Mouse (Mus musculus) gastrocnemius, adult 18-20 months (tissue): Measurements from ENCODE around the gene Tmem52. TPM values are rescaled to one million over a fixed set of nuclear protein-coding genes. Genes with fewer than 3 reads are reported as not detected.
"Not testable (repeated sequence)": the region's sequence is repeated elsewhere in the genome, so short reads cannot be mapped to it uniquely, and the experiment has no call there.

Experiments used
- DNase-seq: peaks from one replicate; pipeline ENCODE4 v3.0.0; 2021; ENCODE audit warnings: low spot score
- long read RNA-seq, 2 experiments: library from polyadenylated mRNA; stranded (forward); transcript quantifications; one replicate each; pipeline ENCODE4 v2.0.0; 2021
- total RNA-seq, 2 experiments: library from RNA; stranded (reverse); gene quantifications; 2 replicates each; pipeline ENCODE4 v1.2.3; 2021

Gene Tmem52
- total RNA-seq: 100 to 1,000 TPM; 138 to 243 TPM
- long read RNA-seq, experiment 1, transcript Tmem52-202 (4 exons, 622 nt): minor isoform, 67 of 217 reads
- long read RNA-seq, experiment 1, transcript Tmem52-205 (5 exons, 968 nt): minor isoform, 15 of 217 reads
- long read RNA-seq, experiment 1, transcript Tmem52-203 (4 exons, 940 nt): minor isoform, 40 of 217 reads
- long read RNA-seq, experiment 1, transcript Tmem52-201 (5 exons, 932 nt): major isoform, 71 of 217 reads
- long read RNA-seq, experiment 1, partial matches to known transcripts: 17 of 217 reads
- long read RNA-seq, experiment 1, other reads (novel, unspliced or antisense): 7 of 217 reads
- long read RNA-seq, experiment 2, transcript Tmem52-203 (4 exons, 940 nt): minor isoform, 54 of 323 reads
- long read RNA-seq, experiment 2, transcript Tmem52-201 (5 exons, 932 nt): major isoform, 106 of 323 reads
- long read RNA-seq, experiment 2, transcript Tmem52-205 (5 exons, 968 nt): minor isoform, 28 of 323 reads
- long read RNA-seq, experiment 2, transcript Tmem52-202 (4 exons, 622 nt): minor isoform, 94 of 323 reads
- long read RNA-seq, experiment 2, partial matches to known transcripts: 30 of 323 reads
- long read RNA-seq, experiment 2, other reads (novel, unspliced or antisense): 11 of 323 reads

DNA sequence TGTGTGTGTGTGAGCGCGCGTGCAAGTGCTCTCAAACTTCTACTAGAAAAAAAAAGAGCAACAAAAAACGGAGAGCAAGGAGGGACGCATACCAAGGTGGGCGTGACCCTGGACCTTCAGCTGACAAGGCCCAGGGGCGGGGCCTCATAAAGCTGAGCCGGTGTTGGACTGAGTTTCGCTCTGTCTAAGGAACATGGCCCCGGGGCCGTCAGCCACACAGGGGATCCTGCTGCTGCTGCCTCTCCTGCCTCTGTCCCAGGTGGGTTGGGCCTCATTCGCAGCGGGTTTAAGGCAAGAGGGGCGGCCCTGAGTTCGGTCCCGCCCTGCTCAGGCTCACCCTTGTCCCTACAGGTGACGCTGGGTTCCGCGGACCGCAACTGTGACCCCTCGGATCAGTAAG is at the start of gene Tmem52:
Gene Tmem52 (plus strand): TSS at position 163 of the 400 bp plus-strand sequence.
- DNase-seq: peak; percentile 81

DNA sequence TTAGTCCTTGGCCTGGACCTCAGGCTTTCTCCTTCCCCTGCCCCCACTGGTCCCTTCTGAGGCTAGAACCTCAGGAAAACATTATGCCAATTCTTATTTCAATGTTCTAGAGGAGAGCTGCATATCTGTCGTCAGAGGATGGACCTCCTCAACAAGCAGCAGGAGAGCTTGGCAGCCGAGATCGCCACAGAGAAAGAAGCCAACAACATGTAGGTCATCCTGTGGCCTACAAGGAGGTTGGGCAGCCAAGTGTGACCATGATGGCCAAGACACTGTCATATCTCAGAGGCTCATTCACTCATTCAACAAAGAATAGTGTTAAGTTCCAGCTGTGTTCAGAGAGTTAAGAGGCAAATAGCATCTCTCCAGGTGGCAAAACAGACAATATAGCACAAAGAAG is 48.8 kb upstream of the Tmem52 start:
- DNase-seq: no peak

DNA sequence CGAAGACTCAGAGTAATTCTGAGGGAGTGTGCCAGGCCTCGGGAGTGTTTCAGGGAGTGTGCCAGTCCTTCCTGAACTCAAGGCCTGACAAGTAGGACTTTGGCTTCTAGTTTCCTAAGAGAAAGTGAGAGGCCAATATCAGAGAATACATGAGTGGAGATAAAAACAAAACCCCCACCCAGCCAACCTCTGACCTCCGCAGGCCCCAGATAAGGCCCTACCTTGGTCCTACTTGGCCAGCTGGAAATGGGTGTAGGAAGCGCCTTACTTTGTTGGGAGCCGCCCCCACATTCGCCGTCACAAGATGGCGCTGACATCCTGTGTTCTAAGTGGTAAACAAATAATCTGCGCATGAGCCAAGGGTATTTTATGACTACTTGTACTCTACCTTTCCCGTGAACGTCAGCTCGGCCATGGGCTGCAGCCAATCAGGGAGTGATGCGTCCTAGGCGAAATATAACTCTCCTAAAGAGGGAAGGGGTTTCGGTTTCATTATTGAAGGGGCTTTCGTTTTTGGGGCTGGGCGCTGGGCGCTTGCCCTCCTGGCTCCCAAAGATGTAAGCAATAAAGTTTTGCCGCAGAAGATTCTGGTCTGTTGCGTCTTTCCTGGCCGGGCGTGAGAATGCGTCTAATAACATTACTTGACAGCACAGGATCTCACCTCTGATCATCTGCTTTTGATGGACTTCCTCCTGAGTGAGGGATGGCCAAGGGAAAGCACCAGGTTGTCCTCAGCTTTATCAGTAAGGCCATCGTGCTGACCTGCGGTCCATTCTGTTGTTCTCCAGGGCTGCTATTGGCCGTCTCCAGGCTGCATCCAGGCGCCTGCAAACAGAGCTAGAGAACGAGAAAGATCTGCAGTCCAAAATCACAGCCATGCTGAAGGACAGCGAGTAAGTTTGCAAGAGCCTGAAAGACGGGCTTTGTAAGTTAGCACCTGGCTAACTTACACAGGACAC is 47.2 kb upstream of the Tmem52 start:
- not testable (repeated sequence) for DNase-seq

DNA sequence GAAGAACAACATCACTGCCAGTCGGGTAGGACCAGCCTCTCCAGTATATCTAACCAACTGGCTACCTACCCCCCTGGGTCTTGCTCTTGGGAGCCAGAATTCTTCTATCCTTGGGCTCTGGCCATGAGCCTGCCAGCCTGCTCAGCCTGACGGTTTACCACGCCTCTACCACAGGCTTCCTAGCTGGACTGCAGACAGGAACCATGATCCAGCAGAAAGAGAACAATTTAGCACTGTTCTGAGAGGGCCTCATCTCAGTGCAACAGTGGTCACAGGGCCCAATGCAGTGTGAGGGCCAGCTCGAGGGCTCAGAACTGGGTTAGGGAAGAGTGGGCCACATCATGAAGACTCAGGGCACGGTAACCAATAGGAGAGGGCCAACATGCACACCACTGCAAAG is 44.9 kb upstream of the Tmem52 start:
- no peak for DNase-seq

DNA sequence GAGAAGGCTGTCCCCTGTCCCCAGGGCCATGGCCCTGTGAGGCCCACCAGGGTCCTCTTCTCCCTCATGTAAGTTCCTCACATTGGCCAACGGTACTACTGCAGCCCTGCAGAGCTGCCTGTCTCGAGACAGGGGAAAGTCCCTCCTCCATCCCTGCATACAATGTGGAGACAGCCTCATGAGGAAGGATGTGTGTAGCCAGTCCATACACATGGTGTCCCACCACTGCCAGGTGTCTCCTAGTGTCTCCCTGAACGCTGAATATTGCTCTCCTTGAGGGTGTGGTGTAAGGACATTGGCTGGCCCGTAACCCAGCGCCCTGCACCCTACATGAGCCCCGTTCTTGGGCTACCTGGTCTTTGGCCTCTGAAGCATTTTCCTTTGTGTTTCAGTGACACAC is 42.6 kb upstream of the Tmem52 start:
- no peak for DNase-seq

DNA sequence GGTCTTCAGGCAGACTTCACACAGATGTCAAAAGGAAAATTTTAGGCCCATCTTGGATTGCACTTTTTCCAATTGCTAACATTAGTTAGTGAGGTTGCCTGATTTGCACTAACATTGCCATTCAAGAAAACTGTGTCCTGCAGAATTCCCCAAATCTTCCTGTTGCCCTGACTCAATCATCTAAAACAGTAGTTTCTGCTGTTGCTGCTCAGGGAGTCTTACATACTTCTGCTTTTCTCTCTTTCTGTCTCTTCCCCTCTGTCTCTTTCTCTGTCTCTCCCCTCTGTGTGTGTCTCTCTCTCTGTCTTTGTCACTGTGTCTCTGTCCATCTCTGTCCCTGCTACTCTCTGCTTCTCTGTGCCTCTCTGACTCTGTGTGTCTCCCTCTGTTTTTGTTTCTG is 40.5 kb upstream of the Tmem52 start:
- no peak for DNase-seq

DNA sequence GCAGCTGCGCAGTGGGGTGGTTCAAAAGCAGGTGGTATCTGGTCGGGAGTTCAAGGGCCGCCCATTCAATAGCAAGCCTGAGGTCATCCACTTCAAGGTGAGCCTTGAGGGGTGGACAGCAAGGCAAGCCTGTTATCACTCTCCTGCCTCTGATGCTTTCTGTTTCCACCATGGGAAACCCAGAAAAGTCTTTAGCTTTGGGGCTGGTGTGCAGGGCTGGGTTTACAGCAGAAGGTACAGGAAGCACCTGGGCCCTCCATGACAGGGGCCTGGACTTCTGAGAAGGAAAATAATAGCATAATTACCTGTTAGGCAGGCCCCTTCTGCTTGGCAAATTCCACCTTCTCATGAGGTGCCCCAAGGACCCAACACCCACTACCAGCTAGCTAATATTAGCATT is 39.7 kb upstream of the Tmem52 start:
- no peak for DNase-seq

DNA sequence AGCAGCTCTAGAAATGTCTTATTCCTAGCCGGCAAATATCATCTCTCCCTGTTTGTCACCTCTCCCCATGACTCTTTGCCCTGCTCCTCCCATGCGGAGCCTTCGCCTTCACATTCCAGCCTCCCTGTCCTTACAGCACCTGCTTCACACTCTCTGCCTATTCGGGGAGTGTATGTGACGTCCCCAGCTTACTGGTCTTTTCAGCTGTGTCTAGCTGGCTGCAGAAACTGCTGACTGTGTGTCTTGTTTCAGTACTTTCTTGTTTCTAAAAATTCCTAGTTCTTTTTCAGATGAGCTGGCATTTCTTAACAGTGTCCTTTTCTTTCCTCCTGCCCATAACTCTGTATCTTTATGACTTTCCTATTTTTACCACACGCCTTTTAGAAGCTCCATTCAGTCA is 36.6 kb upstream of the Tmem52 start:
- DNase-seq: no peak

DNA sequence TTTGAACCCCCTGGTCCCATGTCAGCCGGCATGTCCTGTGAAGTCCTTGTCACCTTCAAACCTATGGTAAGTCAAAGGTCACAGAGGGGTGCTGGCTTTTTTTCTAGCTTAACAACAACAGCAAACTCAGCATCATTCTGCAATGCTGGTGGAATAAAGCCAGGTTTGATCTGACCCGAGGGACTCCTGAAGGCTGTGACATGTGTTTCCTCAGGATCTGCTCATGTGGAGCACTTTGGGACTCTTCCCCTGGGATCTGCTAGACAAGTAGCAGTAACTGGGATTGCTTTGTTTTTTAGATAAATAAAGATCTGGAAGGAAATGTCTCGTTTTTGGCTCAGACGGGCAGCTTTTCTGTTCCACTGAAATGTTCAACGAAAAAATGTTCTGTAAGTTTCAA is 34.9 kb upstream of the Tmem52 start:
- DNase-seq: no peak

DNA sequence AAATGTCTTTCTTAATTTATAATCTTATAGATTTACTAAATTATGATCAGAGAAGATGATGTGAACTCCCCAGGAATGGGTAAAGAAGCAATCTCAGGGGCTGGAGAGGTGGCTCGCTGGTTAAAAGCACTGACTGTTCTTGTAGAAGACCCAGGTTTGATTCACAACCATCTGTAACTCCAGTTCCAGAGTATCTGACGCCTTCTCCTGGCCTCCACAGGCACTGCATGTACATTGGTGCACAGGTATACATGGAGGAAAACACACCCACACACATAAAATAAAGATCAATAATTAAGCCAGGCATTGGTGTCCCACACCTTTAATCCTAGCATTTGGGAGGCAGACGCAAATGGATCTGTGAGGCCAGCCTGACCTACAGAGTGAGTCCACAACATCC is 26.1 kb upstream of the Tmem52 start:
- DNase-seq: no peak

DNA sequence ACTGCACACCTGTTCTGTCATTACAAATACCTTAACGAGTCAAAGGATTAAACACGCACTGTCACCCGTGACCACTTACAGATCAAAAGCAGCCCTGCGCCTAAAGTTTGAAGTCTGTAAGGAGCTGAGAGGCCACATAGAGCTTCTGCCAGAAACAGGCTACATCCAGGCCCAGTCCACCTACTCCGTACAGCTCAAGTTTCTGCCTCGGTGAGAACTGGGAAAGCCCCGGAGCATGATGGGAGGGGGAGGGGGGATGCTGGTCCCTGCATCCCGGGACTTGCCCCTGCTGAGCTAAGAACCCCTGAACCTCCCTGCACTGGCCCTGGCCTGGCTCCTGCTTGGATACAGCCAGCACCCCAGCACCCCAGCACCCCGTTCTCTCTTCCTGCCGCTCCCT is 17.3 kb upstream of the Tmem52 start:
- no peak for DNase-seq

DNA sequence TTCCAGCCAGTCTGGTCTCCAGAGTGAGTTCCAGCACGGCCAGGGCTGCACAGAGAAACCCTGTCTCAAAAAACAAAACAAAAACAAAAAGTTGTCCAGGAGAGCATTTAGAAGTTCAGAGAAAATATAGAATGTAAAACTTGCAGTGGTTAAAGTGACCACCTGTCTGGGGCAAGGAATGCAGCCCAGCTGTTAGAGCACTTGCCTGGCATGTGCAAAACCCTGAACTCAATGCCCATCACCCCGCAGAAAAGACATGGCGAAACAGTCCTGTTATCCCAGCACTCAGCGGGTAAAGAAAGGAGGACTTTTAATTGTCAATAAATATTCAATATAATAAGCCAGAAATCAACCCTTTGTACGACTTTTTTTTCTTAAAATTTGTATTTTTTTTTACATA is 10.3 kb upstream of the Tmem52 start:
- no peak for DNase-seq

DNA sequence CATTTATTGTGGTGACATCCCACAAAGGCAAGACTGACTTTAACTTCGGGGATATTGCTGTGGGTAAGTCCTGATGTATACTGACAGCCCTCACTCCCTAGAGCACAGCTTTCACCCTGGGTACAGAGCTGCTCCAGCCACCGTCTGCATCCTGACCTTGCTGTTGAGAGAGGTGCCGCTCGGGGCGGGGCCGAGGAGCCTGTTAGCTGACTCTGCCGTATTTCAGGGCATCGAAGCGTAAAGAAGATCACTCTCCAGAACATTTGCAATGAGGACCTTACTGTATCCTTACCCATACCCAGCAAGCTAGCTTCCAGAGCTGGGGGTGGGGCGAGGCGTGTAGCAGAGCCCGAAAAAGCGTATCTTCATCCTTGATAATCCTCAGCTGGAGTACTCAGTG is 5.9 kb upstream of the Tmem52 start:
- DNase-seq: no peak

DNA sequence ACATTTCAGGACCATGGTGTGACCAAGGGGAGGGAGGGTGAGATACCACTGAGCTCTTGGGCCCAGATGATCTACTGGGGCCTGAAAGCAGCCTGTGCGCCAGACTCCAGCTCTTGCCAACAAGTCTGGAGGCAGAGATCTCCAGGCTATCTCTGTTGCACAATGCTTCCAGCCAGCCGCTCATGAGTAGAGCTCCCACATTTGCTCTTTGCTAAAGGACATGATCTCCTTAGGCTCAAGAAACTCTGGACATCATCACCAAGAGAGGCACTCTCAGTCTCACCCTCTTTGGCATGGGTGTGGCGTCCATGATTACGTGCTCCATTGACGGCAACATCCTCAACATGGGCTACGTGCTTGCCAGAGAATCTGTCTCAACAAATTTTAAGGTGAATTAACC is 5.3 kb upstream of the Tmem52 start:
- DNase-seq: no peak

DNA sequence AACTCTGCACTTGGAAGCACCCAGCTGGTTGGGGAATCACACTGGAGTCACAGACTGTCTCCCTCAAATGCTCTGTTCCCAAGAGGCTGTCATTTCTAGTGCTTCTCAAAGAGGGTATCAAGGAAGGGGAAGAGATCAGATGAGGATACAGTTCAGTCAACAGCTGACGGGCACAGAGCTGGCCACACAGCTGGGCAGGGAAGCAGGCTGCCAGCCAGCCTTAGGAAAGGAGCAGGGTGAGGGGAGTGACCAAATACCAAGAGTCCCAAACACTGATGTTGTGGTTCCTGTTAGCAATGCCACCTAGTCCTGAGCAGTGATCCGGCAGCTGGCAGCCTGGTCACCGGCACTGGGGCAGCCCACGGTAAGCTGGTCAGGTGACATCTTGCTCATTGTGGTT is 4.9 kb upstream of the Tmem52 start:
- no peak for DNase-seq

DNA sequence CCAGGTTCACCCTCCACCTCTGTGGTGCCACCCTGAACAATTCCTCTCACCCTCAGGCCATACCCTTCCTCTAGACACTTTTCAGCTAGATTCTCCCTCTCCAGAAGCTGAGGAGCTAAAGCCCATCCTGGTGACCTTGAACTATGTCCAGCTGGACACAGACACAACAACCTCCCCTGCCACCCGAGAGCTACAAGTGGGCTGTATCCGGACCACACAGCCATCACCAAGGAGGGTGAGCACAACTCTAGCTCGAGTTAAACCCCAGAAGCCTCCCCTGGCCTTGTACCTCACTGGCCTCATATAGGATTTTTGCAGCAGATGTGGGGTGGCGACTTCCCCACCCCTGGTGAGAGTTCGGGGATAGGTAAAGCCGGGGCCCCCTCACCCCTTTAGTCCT is 3.3 kb upstream of the Tmem52 start:
- no peak for DNase-seq

DNA sequence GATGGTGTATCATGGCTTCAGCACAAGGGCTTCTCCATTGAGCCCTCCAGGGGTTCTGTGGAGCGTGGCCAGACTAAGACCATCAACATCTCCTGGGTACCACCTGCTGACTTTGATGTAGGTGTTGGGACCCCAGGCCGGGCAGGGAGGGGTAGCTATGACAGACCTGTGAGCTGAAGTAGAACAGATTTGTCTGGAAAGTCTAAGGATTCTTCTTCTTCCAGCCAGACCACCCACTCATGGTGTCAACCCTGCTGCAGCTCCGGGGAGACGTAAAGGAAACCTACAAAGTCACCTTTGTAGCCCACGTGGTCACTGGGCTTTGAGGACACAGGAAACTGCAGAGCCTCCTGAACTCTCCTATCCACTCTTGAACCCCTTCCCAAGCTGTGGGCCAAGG is 2.8 kb upstream of the Tmem52 start:
- no peak for DNase-seq

DNA sequence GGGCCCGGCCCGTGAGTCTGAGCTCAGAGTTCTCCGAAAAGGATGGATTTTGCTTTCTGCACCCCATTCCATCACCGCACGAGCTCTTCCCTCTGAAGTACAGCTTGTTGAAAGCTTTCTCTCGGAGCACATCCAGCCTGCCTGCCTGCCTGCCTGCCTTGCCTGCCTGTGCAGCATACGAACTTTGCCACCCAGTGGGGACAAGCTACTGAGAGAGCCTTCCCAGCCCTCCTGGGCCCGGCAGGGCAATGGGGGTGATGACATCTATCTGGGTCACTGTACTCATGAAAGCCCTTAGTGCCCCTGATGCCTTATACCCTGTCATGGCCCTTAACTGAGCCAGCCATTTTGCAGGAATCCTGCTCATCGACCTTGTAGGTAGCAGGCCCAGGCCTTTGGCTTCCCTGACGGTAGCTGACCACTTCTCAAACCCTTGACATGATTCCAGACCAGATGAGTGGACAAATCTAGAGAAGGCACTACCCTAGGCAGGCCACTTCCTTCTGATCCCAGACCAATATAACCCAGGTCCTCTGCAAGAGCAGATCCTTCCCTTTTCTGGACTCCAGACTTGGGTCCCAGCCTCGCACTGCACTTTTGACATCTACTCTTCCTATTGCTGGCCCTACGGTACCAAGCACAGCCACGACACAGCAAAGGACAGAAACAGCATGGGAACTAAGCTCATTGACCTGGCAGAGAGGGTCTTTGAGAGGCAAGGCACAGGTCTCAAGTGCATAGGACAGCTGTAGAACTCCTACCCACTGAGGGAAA is 1.5 kb upstream of the Tmem52 start:
- no peak for DNase-seq

DNA sequence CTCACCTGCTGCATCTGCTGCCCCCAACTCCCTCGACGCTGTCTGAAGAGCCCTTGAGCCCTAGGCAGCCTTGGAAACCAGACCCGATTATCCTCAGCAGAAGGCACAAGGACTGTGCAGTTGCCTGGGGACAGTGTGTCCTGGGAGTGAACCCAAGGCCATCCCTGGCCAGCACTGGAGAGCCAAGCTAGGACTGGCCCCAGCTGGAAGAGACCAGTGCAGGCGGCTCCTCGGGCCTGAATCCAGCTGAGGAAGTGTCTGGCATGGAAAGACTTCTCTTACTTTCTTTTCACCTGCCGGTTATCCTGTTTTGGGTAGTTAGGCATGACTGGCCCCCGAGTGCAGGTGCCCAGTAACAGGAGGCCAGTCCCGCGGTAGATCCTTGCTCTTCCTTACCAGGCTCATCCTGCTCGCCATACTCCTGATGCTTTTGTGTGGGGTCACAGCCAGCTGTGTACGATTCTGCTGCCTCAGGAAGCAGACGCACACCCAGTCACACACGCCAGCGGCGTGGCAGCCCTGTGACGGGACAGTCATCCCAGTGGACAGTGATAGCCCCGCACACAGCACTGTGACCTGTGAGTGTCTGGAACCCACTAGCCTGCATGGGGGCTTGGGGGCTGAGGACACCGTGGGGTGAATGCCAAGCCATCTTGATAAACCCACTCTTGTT is 812 bp downstream of the Tmem52 start:
- DNase-seq: peak; percentile 92

DNA sequence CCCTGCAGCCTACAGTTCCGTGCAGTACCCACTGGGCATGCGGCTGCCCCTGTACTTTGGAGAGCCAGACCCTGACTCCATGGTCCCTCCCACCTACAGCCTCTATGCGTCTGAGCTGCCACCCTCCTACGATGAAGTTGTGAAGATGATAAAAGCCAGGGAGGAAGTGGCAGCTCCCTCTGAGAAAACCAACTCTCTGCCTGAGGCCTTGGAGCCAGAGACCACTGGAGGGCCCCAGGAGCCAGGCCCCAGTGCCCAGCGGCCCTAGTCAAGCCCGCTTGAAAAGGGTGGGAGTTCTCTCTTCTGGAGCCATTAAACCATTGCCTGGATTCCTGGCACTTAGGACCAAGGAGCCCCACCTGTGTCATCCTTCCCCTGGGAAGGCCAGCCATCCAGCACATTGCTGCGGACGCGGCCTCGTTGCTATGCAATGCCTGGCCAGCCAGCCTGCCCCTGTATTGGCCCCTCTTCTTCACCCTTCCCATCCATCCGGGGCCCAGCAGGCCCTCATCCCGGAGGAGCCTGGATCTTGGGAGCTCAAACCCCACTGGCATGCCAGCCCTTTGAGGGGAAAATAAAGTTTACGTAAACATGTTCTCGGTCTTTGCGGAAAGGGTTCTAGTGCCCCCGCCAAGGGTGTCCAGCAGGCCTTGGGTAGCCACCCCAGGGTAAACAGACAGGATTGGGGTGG is 1.5 kb downstream of the Tmem52 start:
- DNase-seq: no peak
